Mouse (Mus musculus) kidney, adult 10 weeks (tissue): ENCODE data around the gene Tbxas1. TPM values are rescaled to one million over a fixed set of nuclear protein-coding genes. Genes with fewer than 3 reads are reported as not detected.

Experiments used
- polyA plus RNA-seq: library from polyadenylated mRNA; stranded (reverse); fragments of 350-450 nt; fragmentation: Illumina TruSeq; extraction: RNeasy Lipid Tissue Mini Kit (QIAGEN cat#74804); gene quantifications from one replicate; pipeline ENCODE4 v1.2.3, GENCODE M21; 2014; ENCODE audit warnings: low read depth, low replicate concordance

Gene Tbxas1
- polyA plus RNA-seq, result 9.8 TPM

GRCm38 (mm10) chr6:38875258-38876070 is at the start of gene Tbxas1:
Tbxas1 (plus strand) TSS chr6:38875404.

GRCm38 (mm10) chr6:38876071-38876911 is 1.1 kb downstream of the Tbxas1 start, which contains the start of gene Hipk2:
Hipk2 (minus strand) TSS chr6:38876165.

GRCm38 (mm10) chr6:39117584-39118455 is 242.6 kb downstream of the Tbxas1 start, which contains the start of gene Parp12:
Parp12 (minus strand) TSS chr6:39118349.

Other genes with a start within 250 kb of the Tbxas1 start
- gene Klrg2, start 238.2 kb upstream of the Tbxas1 start, polyA plus RNA-seq, result 0.24 TPM
- gene Clec2l, start 212.3 kb upstream of the Tbxas1 start, polyA plus RNA-seq, result not detected
- gene Hipk2, start 761 bp downstream of the Tbxas1 start, polyA plus RNA-seq, result 49.7 TPM
- 22.8 TPM for gene Parp12, start 242.9 kb downstream of the Tbxas1 start, polyA plus RNA-seq